Mouse (Mus musculus) gastrocnemius, postnatal 4 days (tissue): ENCODE data around the gene Tcaf1. TPM values are rescaled to one million over a fixed set of nuclear protein-coding genes. Genes with fewer than 3 reads are reported as not detected.

Source experiments
- DNase-seq, 2 experiments: peaks; one replicate each; pipeline ENCODE4 v3.0.0; 2021 to 2022; ENCODE audit warnings: low spot score in 2 of 2, mixed read lengths in 2 of 2
- long read RNA-seq, 2 experiments: library from polyadenylated mRNA; stranded (forward); transcript quantifications; one replicate each; pipeline ENCODE4 v2.0.0; 2021
- total RNA-seq, 2 experiments: library from RNA; stranded (reverse); gene quantifications; 2 replicates each; pipeline ENCODE4 v1.2.3; 2021

The Tcaf1 gene
- total RNA-seq = 10 to 100 TPM; 54.5 to 54.8 TPM
- long read RNA-seq, experiment 1, full-length matches to known transcripts = 16 of 55 reads
- long read RNA-seq, experiment 1, partial matches to known transcripts = 11 of 55 reads
- long read RNA-seq, experiment 1, other reads (novel, unspliced or antisense) = 28 of 55 reads
- long read RNA-seq, experiment 2, full-length matches to known transcripts = 14 of 59 reads
- long read RNA-seq, experiment 2, partial matches to known transcripts = 10 of 59 reads
- long read RNA-seq, experiment 2, other reads (novel, unspliced or antisense) = 35 of 59 reads

- DNase-seq = peak; percentile 52 to 82
These were observed at the start of gene Tcaf1 for GRCm38 (mm10) chr6:42709291-42710211. TSS of gene Tcaf1 (minus strand) at chr6:42710088.

GRCm38 (mm10) chr6:42756104-42756503 lies 46.2 kb upstream of the Tcaf1 start, which contains the start of gene Olfr38:
TSS of gene Olfr38 (plus strand) at chr6:42756404.
- no peak for DNase-seq

- no peak for DNase-seq
These were observed 38.0 kb upstream of the Tcaf1 start for GRCm38 (mm10) chr6:42747846-42748245.

GRCm38 (mm10) chr6:42742303-42742702 lies 32.4 kb upstream of the Tcaf1 start:
- DNase-seq = no peak

- no peak for DNase-seq
These were observed 29.2 kb upstream of the Tcaf1 start, which contains the start of gene Olfr453 for GRCm38 (mm10) chr6:42739071-42739470. TSS of gene Olfr453 (plus strand) at chr6:42739371.

- DNase-seq = no peak
These were observed 8.1 kb upstream of the Tcaf1 start for GRCm38 (mm10) chr6:42717973-42718372.

GRCm38 (mm10) chr6:42714668-42715067 lies 4.8 kb upstream of the Tcaf1 start:
- DNase-seq = no peak

- peak; percentile 68 to 85 for DNase-seq
These were observed 17.2 kb downstream of the Tcaf1 start for GRCm38 (mm10) chr6:42692517-42693190.

GRCm38 (mm10) chr6:42692154-42692516 lies 17.8 kb downstream of the Tcaf1 start:
- DNase-seq = peak; percentile 60 to 83

GRCm38 (mm10) chr6:42689761-42690160 lies 20.1 kb downstream of the Tcaf1 start:
- no peak for DNase-seq

GRCm38 (mm10) chr6:42687907-42688306 lies 22.0 kb downstream of the Tcaf1 start:
- DNase-seq = no peak

- DNase-seq = no peak
These were observed 29.8 kb downstream of the Tcaf1 start for GRCm38 (mm10) chr6:42680077-42680476.

- no peak for DNase-seq
These were observed 33.9 kb downstream of the Tcaf1 start for GRCm38 (mm10) chr6:42676011-42676410.

- no peak for DNase-seq
These were observed 38.1 kb downstream of the Tcaf1 start for GRCm38 (mm10) chr6:42671767-42672166.

GRCm38 (mm10) chr6:42667722-42668121 lies 42.2 kb downstream of the Tcaf1 start:
- no peak for DNase-seq

- DNase-seq = peak in 1 of 2 experiments; percentile 37
These were observed 48.1 kb downstream of the Tcaf1 start for GRCm38 (mm10) chr6:42661739-42662138.

- peak; percentile 65 to 84 for DNase-seq
These were observed 64.9 kb downstream of the Tcaf1 start, which contains the start of gene Tcaf2 for GRCm38 (mm10) chr6:42644912-42645549. TSS of gene Tcaf2 (minus strand) at chr6:42645254.

GRCm38 (mm10) chr6:42634393-42634792 lies 75.5 kb downstream of the Tcaf1 start:
- no peak for DNase-seq

- DNase-seq = no peak
These were observed 78.5 kb downstream of the Tcaf1 start for GRCm38 (mm10) chr6:42631395-42631794.
